Mouse (Mus musculus): ENCODE results near the gene Mknk2.

DNA sequence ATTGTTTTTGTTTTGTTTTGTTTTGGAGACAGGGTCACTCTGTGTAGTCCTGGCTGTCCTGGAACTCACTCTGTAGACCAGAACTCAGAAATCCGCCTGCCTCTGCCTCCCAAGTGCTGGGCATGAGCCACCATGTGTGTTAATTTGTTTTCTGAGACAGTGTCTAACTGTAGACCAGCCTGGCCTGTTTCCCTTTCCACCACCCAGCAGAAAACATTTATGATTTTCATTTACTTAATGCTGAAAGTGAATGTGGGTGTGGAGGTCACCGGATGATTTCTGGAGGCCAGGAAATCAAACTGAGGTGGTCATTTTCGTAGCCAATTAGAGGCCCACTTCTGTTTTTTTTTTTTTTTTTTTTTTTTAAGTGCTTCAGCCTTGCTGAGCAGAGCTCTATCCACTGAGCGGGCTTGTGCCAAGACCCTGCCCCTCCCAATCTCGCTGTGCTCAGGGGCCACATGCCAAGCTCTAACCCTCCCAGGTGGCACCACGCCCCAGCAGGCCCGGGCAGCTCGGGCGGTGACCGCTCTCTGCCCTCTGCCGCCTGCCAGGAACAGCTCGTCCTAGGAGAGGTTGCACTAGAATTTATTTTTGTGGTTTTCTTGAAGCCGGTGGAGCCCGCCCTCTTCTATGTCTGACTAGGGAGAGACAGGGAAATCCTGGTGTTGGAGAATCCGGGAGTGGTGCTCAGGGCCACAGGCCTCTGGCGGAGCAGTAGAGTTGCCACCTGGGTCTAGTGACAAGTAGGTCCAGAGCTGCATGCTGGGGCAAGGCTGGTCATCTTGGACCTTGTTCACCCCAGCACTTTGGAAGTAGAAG, 13.5 kb downstream of the Mknk2 start:
- TF ChIP-seq CTCF (conservative IDR thresholded peaks at IDR 0.05; ENCODE audit: insufficient read depth, insufficient read length, low read depth, low read length) (no peak), POLR2A (IDR thresholded peaks at IDR 0.05; ENCODE audit: low read depth, low read length) (no peak)

Measured in kidney, adult 2 months (tissue).